Mouse (Mus musculus) lung, embryonic 16.5 days (tissue): Measurements from ENCODE around the gene Wbp2nl. TPM values are rescaled to one million over a fixed set of nuclear protein-coding genes. Genes with fewer than 3 reads are reported as not detected.

Source experiments
- ATAC-seq: fragments of 200-750 bp; cut with Nextera tagmentation; 2 replicates; pipeline ENCODE4 v1.8.0; 2017; ENCODE audit warnings: low read depth, mild to moderate bottlenecking, moderate library complexity
- H3K27ac ChIP-seq: fragments of 300-500 bp; sonication (generic); 2 replicates; pipeline ENCODE4 v1.5.1; 2014; ENCODE audit warnings: mild to moderate bottlenecking, control low read depth, low read length
- H3K27me3 ChIP-seq: fragments of 300-500 bp; sonication (generic); 2 replicates; pipeline ENCODE4 v1.6.1; 2014; ENCODE audit warnings: low read depth, low read length, mixed read lengths; ENCODE audit not compliant: control insufficient read depth, insufficient read depth
- H3K36me3 ChIP-seq: fragments of 300-500 bp; sonication (generic); 2 replicates; pipeline ENCODE4 v1.6.1; 2014; ENCODE audit warnings: low read length; ENCODE audit not compliant: control insufficient read depth, insufficient read depth
- H3K4me1 ChIP-seq: fragments of 300-500 bp; sonication (generic); replicated peaks from 2 replicates; pipeline ENCODE4 v1.6.1; 2014; ENCODE audit warnings: low read length, mixed read lengths; ENCODE audit not compliant: control insufficient read depth, insufficient read depth
- H3K4me2 ChIP-seq: fragments of 300-500 bp; sonication (generic); 2 replicates; pipeline ENCODE4 v1.6.1; 2014; ENCODE audit warnings: low read depth, low read length, control low read depth
- H3K4me3 ChIP-seq: fragments of 300-500 bp; sonication (generic); 2 replicates; pipeline ENCODE4 v1.5.1; 2014; ENCODE audit warnings: mild to moderate bottlenecking, low read length, control low read depth
- H3K9ac ChIP-seq: fragments of 300-500 bp; sonication (generic); 2 replicates; pipeline ENCODE4 v1.6.1; 2014; ENCODE audit warnings: low read length, control low read depth
- H3K9me3 ChIP-seq: fragments of 300-500 bp; sonication (generic); 2 replicates; pipeline ENCODE4 v1.6.1; 2016; ENCODE audit warnings: low read length; ENCODE audit not compliant: control insufficient read depth
- WGBS: fragments of 180-500 bp; shearing (Covaris S2); extraction: QIAGEN DNeasy Blood & Tissue Kit; methylation state at CpG from one replicate; pipeline ENCODE4 v1.1.7; 2014; 5-methylcytosine and 5-hydroxymethylcytosine counted together
- polyA plus RNA-seq: library from polyadenylated mRNA; unstranded; fragments of >200 nt; fragmentation: Nextera tagmentation; extraction: Ambion mirVana; gene quantifications from 2 replicates; pipeline ENCODE4 v1.2.1, GENCODE M21; 2015

The Wbp2nl gene
- polyA plus RNA-seq, 1 experiment from 2014 or later: 0.38 TPM

DNA sequence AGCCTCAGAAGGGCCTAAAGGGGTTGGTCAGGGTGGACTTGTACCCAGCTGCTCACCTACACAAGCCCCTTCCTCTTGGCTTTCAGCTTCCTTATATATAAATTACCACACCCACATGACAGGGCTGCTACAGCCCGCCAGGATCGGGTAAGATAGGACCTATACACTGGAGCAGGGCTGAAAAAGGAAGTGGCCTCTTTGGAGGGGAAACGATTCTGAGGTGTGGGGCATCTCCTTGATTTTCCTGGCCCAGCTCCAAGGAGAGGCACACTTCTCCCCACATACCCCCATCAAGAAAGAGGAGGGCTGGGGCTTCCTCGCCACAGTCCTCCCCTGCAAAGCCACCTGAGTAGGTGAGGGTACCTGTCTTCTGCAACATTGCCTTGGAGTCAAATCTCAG, 39.1 kb downstream of the Wbp2nl start:
- Histone ChIP-seq H3K9ac (peak overlapping the region; percentile 81), H3K27me3 (peaks cover 3% of the 10 kb centered on the region; the same call in 1 of the 2 replicates), H3K4me1 (peaks cover 25% of the 10 kb centered on the region), H3K9me3 (no peaks in the 10 kb centered on the region), H3K36me3 (peaks cover 9% of the 10 kb centered on the region), H3K4me3 (peak overlapping the region; percentile 73), H3K4me2 (peak overlapping the region; percentile 77), H3K27ac (no peak overlapping the region)
- WGBS: 1% methylated on average over 4 of the region's 4 CpGs
- ATAC-seq: no peak

- under 1% methylated on average over 41 of the region's 41 CpGs for WGBS
- H3K4me1 ChIP-seq: peaks cover 25% of the 10 kb centered on the region
- H3K4me2 ChIP-seq: peak within 1 kb of the TSS; percentile 77
- no peaks in the 10 kb centered on the region for H3K9me3 ChIP-seq
- peak within 1 kb of the TSS; percentile 81 for H3K9ac ChIP-seq
- peak; percentile 92 for ATAC-seq
- H3K27me3 ChIP-seq: peaks cover 3% of the 10 kb centered on the region; the same call in 1 of the 2 replicates
- H3K4me3 ChIP-seq: peak within 1 kb of the TSS; percentile 73
- H3K36me3 ChIP-seq: peaks cover 9% of the 10 kb centered on the region
- no peak within 1 kb of the TSS for H3K27ac ChIP-seq
Measured at GRCm38 (mm10) chr15:82338593-82339112, 39.9 kb downstream of the Wbp2nl start, which contains the start of the genes Naga, Pheta2 and Smdt1. Gene Naga, minus strand, starts transcription at chr15:82338925. Gene Pheta2, plus strand, starts transcription at chr15:82338942. Gene Smdt1, plus strand, starts transcription at chr15:82338959.

GRCm38 (mm10) chr15:82339150-82339549, 40.4 kb downstream of the Wbp2nl start:
- H3K27me3 ChIP-seq: peaks cover 3% of the 10 kb centered on the region; the same call in 1 of the 2 replicates
- no peak overlapping the region for H3K27ac ChIP-seq
- no peaks in the 10 kb centered on the region for H3K9me3 ChIP-seq
- peaks cover 9% of the 10 kb centered on the region for H3K36me3 ChIP-seq
- H3K9ac ChIP-seq: peak overlapping the region; percentile 81
- peaks cover 25% of the 10 kb centered on the region for H3K4me1 ChIP-seq
- peak overlapping the region; percentile 77 for H3K4me2 ChIP-seq
- ATAC-seq: no peak
- WGBS: 44% methylated on average over 10 of the region's 10 CpGs
- H3K4me3 ChIP-seq: peak overlapping the region; percentile 73

DNA sequence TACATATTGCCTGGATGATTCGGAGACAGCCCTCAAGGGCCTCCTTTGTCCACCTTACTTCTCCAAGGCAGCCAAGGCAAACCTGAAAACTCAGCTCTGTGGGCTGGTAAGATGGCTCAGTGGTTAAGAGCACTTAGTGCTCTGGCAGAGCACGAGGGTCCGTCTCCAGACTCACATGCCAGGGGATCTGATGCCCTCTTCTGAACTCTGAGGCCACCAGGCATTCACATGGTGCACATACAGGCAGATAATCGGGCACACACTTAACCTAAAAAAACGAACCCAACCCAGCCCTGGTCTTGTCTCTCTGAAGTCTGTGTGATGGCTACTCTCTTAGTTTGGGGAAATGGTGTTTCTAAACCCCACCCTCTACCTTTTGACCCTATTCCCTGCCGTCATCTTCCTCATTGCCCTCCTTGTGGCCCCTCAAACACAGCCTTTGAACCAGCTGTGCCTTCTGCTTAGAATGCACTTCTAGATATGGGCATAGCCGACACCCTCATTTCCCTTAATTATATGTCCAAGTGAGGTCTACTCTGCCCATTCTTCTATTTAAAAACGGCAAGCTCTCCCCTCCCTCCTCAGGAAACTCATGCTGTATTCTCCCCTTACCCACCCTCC, 41.0 kb downstream of the Wbp2nl start:
- Histone ChIP-seq H3K36me3 (peaks cover 4% of the 10 kb centered on the region), H3K27ac (no peak overlapping the region), H3K9ac (no peak overlapping the region), H3K9me3 (no peaks in the 10 kb centered on the region), H3K4me2 (no peak overlapping the region), H3K4me1 (peaks cover 25% of the 10 kb centered on the region), H3K27me3 (peaks cover 3% of the 10 kb centered on the region; the same call in 1 of the 2 replicates), H3K4me3 (no peak overlapping the region)
- 51% methylated on average over 8 of the region's 8 CpGs for WGBS
- ATAC-seq: no peak

DNA sequence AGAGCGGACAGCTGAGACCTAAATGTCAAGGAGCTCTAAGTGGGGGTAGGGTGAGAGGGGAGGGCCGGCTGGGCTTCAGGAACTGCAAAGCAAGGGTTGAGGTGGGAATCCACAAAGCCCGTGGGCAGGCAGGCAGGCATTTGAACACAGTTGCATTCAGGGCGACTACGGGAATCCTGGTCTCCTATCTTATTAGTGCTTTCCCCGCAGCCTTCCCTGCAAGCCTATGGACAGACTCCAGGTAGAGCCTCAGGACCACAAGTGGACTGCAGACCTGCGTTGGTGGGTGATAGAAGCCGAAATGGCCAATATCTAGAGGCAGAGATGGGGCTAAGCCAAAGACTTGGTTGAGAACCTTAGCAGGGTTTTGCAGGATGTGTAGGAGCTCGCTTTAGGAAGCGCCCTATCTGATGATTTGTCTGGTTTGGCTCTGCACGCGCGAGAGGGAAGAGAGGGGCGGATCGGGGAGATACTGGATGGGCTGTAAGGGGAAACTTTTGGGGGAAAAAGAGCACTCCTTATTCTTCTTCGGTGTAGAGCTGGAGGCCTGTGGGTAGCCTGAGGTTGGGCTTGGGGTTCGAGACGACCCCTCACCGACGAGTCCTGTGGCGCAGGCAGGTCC, 41.8 kb downstream of the Wbp2nl start:
- no peak for ATAC-seq
- Histone ChIP-seq H3K4me1 (peaks cover 25% of the 10 kb centered on the region), H3K9me3 (no peaks in the 10 kb centered on the region), H3K4me2 (peak overlapping the region; percentile 71), H3K9ac (peak overlapping the region; percentile 79), H3K36me3 (no peaks in the 10 kb centered on the region), H3K4me3 (peak overlapping the region; percentile 63), H3K27me3 (peaks cover 3% of the 10 kb centered on the region; the same call in 1 of the 2 replicates), H3K27ac (peak overlapping the region; percentile 78)
- WGBS: 25% methylated on average over 21 of the region's 21 CpGs

DNA sequence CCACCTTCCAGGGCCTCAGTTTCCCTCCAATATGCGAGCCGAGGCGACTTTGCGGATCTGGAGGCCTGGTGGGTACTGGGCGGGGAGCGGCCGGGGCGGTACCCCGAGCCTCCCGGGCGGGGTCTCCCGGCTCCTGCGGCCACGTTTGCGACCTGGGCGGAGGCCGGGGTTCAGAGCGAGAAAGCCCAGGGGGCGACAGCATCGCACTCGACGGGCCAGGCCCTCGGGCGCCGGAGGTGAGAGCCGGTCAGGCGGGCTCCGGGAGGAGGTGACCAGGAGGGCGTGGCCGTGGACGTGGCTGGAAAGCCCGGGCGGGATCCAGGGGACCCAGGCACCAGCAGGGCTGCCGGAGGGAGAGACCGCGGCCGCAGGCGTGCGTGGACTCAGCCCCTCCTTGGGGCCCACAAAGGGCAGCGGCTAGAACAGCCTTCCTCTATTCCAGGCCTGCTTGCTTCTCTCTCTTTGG, 42.3 kb downstream of the Wbp2nl start:
- WGBS: under 1% methylated on average over 28 of the region's 40 CpGs
- H3K9ac ChIP-seq: peak overlapping the region; percentile 79
- no peaks in the 10 kb centered on the region for H3K36me3 ChIP-seq
- H3K4me1 ChIP-seq: peaks cover 25% of the 10 kb centered on the region
- H3K27me3 ChIP-seq: peaks cover 3% of the 10 kb centered on the region; the same call in 1 of the 2 replicates
- ATAC-seq: peak; percentile 11; the same call in 1 of the 2 replicates
- H3K4me3 ChIP-seq: peak overlapping the region; percentile 63
- H3K27ac ChIP-seq: peak overlapping the region; percentile 78
- peak overlapping the region; percentile 71 for H3K4me2 ChIP-seq
- H3K9me3 ChIP-seq: no peaks in the 10 kb centered on the region

DNA sequence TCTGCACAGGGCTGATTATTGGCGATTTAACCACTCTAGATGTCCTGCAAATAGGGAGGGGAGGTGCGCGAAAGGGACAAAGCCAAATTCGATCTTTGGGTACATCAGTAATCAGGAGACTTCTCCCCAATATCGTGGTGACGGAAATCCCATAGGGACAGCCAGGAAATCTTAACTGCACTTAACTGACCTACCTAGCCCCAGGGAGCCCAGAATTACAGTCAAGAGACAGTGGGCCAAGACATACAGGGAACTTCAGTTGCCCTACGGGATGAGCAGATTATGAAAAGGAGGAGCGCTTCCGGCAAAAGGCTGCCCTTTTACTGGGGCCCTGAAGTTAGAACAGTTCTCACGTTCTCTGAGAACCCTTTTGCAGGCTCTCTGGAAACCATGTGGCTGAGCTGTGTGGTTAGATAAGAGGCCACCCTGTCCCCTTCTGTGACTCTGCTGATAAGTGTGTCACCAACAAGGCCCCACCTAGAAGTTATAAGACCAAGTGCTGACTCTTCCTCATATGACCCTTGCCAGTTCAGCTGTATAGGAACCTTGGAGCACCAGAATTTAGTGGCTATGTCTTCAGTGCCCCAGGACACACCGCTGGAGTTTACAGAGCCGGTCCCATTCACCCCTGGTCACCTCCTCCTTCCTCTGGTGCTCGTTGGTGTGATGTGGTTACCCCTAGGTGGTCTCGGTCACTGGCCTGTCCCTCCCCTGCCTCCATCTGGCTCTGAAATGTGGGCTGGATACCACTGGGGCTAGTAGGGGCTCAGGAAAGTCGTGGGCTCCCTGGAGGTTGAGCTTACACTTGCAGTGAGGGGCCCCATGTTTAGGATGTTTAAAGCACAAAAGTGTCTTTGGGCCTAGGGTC, 43.2 kb downstream of the Wbp2nl start:
- Histone ChIP-seq H3K4me2 (peak overlapping the region; percentile 71), H3K36me3 (no peaks in the 10 kb centered on the region), H3K9me3 (no peaks in the 10 kb centered on the region), H3K27ac (peak overlapping the region; percentile 78), H3K4me3 (peak overlapping the region; percentile 63), H3K9ac (peak overlapping the region; percentile 79), H3K4me1 (peaks cover 27% of the 10 kb centered on the region), H3K27me3 (peaks cover 3% of the 10 kb centered on the region; the same call in 1 of the 2 replicates)
- no peak for ATAC-seq
- WGBS: 49% methylated on average over 15 of the region's 15 CpGs

DNA sequence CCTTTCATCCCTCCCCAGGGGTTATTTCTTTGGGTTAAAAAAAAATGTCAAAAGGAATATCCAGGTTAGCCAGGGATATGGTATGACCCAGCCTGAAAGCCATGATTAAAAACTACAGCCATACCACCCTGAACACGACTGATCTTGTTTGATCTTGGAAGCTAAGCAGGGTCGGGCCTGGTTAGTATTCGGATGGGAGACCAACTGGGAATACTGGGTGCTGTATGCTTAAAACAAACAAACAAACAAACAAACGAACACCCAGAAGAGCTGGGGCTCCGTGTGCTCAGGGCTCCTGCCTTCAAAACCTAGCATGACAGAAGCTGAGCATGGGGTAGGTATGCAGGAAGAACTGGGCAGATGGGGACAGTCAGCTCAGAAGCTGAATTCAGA, 43.8 kb downstream of the Wbp2nl start:
- Histone ChIP-seq H3K4me3 (no peak overlapping the region), H3K4me2 (no peak overlapping the region; the same call in 1 of the 2 replicates), H3K27me3 (peaks cover 3% of the 10 kb centered on the region; the same call in 1 of the 2 replicates), H3K27ac (no peak overlapping the region), H3K9ac (peak overlapping the region; percentile 79; the same call in 1 of the 2 replicates), H3K9me3 (no peaks in the 10 kb centered on the region), H3K36me3 (no peaks in the 10 kb centered on the region), H3K4me1 (peaks cover 32% of the 10 kb centered on the region)
- 71% methylated on average over 5 of the region's 5 CpGs for WGBS
- ATAC-seq: no peak
